Mouse (Mus musculus): ENCODE data around the gene Zfp362.

The Zfp362 gene

DNA sequence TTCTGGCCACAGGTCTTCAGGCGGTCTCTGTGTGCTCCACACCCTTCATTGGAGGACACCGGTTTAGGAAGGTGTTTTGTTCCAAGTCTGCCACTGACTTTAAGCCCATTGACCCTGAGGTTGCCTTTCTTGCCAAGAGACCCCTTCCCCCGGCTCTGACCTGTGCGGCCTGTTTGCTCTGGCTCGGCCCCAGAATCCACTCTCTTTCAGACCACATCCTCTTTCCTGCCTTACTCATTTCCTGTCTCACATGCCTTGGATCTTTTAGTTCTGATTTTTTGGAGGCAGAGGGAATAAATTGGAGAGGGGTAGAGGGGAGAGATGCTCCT lies 76.2 kb downstream of the Zfp362 start:
- ATAC-seq (ENCODE audit: low TSS enrichment) = no peak

DNA sequence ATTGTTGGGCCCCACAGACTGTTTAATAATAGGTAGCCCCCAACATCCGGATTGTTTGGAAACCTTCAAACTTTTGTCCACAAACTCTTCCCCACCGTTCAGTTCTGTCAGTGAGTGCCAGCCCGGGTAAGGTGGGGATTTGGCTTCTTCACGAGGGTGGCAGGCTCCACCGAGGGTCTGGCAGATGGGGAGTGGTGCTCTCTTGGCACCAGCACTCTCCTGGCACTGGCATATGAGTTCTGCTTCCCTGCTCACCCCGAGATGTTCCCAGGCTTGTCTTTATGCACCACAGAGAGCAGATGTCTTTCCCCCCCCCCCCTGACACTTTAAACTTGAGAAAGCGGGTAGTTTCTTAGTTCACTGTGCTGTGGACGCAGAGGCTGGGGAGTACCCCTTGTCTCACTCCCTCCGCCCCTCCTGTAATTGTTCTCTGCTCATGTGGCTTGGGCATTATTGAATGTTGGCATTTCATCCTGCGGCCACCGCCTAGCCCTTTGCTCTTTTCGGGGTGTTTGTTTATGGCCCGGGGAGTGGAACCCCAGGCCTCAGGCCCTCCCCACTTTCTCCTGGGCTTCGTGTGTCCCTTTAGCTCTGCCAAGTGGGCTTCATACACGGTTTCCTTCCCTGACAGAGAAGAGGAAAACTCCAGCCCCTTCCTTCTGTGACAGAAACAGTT lies 76.7 kb downstream of the Zfp362 start:
- ATAC-seq (ENCODE audit: low TSS enrichment) = no peak

DNA sequence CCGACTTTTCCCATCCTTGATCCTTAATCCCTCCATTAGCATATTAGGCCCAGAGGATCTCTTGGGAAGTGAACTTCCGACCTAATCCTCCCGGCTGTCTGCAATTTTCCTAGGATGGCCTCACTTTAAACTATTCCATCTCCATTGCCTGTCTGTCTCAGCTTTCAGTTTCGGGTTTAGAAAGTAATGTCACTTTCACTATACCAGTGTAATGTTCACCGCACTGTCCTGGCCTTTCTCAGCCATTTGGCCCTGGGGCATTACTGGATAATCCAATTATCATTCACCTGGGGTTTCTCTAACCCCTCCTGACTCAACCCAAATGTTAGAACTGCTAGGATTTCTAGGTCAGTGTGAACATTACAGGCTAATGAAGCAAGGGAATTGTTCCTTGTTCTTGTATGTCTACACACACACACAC lies 77.4 kb downstream of the Zfp362 start:
- no peak for ATAC-seq (ENCODE audit: low TSS enrichment)

DNA sequence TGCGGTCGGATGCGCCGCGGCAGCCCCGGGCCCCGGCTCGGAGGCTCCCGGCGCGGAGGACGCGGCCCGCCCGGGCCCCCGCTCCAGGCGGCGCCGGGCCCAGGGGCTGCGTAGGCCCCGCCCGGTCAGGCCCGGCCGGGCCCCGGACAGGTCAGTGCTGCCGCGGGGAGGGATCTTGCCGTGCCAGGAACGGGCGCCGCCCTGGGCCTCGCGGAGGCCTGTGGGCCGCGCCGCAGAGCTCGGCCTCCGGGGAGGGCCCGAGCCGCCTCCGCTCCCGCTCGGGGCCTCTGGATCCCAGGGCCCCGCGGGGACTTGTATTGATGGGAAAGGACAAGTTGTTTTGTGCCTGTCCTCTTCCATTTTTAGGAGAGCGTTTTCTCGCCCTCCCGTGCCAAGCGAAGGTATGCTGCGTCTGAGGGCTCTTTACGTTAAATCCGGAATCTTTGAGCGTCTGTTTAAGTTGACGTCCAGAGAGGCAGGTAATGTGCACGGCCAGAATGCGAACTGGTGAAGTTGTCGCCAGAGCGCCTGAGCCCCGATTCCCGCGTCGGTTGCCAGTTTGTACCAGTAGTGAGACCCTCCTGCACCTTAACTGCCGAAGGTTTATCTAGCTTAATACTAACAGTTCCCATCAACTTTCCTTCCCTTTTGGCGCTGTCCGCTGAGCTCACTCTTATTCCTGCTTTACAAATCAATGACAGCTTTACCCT lies 78.0 kb downstream of the Zfp362 start:
- ATAC-seq (ENCODE audit: low TSS enrichment) = peak; percentile 49

DNA sequence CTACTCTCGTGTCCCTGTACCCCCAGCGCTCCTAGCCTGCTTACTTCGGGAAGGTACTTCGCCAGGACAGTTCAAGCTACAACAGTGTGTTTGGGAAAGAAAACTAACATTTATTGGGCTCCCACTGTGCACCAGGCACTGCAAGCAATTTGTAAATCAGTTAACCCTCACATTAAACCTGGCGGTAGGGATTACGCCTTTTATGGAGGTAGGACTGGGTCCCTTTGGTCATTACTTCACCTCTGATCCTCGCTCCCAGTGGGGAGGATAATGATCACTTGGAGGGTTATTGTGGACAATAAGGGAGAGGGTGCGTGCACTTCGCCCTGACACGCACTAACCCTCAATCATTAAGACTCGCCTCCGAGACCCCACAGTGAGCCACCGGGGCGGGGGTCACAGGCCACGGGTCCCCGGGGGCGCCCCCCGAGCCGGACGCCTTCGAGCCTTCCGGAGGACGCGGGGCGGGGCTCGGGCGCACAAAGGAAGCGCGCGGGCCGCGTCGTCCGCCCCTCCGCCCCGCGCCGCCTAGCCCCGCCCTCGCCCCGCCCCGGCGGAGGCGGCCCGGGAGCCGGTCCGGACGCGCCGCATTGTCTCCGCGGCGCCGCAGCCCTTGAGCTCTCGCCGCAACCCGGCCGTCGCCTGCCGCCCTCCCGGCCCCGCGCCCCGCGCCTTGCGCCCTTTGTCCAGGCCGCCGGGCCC lies 78.7 kb downstream of the Zfp362 start:
- ATAC-seq (ENCODE audit: low TSS enrichment) = peak; percentile 66

DNA sequence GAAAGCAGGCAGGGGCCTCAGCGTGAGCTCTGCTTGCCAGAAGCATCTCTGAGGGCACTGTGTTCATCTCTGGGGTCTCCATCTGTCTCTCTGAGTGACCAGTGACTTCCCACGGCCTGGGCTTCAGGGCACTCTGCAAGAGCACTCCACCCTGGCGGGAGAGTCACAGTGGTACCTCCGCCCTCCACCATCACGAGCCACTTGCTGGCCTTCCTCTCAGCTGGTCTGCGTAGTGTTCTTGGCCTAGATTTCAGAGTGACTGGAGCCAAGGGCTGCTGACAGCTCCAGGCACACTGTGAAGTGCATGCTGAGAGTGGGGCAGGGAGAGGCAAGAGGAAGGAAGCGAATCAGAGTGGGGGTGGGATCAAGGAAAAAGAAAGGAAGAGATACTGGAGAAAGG lies 81.8 kb downstream of the Zfp362 start:
- peak; percentile 55 for ATAC-seq (ENCODE audit: low TSS enrichment)

DNA sequence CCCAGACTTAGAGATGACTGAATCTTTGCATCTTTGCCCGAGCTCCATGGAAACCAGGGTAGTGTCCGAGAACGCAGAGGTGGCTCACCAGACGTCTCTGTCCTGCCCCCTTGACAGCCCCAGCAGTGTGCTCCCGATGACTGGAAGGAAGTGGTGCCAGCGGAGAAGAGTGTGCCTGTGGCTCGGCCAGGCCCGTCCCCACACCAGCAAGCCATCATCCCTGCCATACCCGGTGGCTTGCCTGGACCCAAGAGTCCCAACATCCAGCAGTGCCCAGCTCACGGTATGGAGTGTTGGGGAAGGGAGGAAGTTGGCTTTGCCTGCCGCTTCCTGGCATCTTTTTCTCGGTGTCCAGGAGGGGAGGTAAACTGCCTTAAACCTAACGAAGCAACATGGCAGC lies 82.4 kb downstream of the Zfp362 start:
- ATAC-seq (ENCODE audit: low TSS enrichment) = no peak
